8 mouse cellular contexts compared by ENCODE assay signal in genomic region chr19:4306190-4306577, GRCm38 (mm10). TPM values are rescaled to one million over a fixed set of nuclear protein-coding genes. Genes with fewer than 3 reads are reported as not detected.
DNase-seq lines count a peak whose midpoint lies in the region; ATAC-seq and TF ChIP-seq lines count a peak whose summit lies in the region.

TSS of gene Grk2 (minus strand) at chr19:4306222.

- peak; percentile 71 for TF ChIP-seq CTCF in heart, adult 2 months (IDR thresholded peaks at IDR 0.05)
- TF ChIP-seq CTCF in kidney, adult 2 months (conservative IDR thresholded peaks at IDR 0.05; ENCODE audit: insufficient read depth, insufficient read length, low read depth, low read length) = peak; percentile 65

- peak within 1 kb of the TSS; percentile 93 for H3K4me3 ChIP-seq in embryonic facial prominence, embryonic 12.5 days
- H3K4me3 ChIP-seq in heart, adult 2 months = peak within 1 kb of the TSS; percentile 90
- H3K4me3 ChIP-seq in kidney, adult 2 months (ENCODE audit: insufficient read depth, low read depth, low read length) = peak within 1 kb of the TSS; percentile 72
- peak within 1 kb of the TSS; percentile 99 for H3K4me3 ChIP-seq in limb, embryonic 15.5 days
- peak within 1 kb of the TSS; percentile 93 for H3K4me3 ChIP-seq in midbrain, embryonic 16.5 days (ENCODE audit: low read depth, low read length)

- peak; percentile 39; the same call in 1 of the 2 replicates for ATAC-seq in embryonic facial prominence, embryonic 12.5 days (ENCODE audit: insufficient number of reproducible peaks, insufficient read depth, low FRiP score, low TSS enrichment)
- ATAC-seq in limb, embryonic 15.5 days (ENCODE audit: insufficient number of reproducible peaks, low FRiP score, low TSS enrichment, low read depth) = peak; percentile 71
- peak; percentile 65 for ATAC-seq in midbrain, embryonic 16.5 days

- H3K4me1 ChIP-seq in embryonic facial prominence, embryonic 12.5 days = peaks cover 42% of the 10 kb centered on the region
- H3K4me1 ChIP-seq in heart, adult 2 months (ENCODE audit: control insufficient read depth, insufficient read depth, low read length) = peaks cover 30% of the 10 kb centered on the region
- H3K4me1 ChIP-seq in kidney, adult 2 months (ENCODE audit: control insufficient read depth, insufficient read depth, low read length) = peaks cover 40% of the 10 kb centered on the region
- H3K4me1 ChIP-seq in limb, embryonic 15.5 days = peaks cover 53% of the 10 kb centered on the region
- H3K4me1 ChIP-seq in midbrain, embryonic 16.5 days (ENCODE audit: control insufficient read depth, insufficient read depth, low read length) = peaks cover 51% of the 10 kb centered on the region

- peak within 1 kb of the TSS; percentile 80 for H3K27ac ChIP-seq in embryonic facial prominence, embryonic 12.5 days
- H3K27ac ChIP-seq in heart, adult 2 months = peak within 1 kb of the TSS; percentile 93
- H3K27ac ChIP-seq in kidney, adult 2 months (ENCODE audit: insufficient read depth, low read depth, low read length) = peak within 1 kb of the TSS; percentile 58
- peak within 1 kb of the TSS; percentile 87 for H3K27ac ChIP-seq in limb, embryonic 15.5 days
- H3K27ac ChIP-seq in midbrain, embryonic 16.5 days (ENCODE audit: low read length) = peak within 1 kb of the TSS; percentile 92

- H3K9me3 ChIP-seq in embryonic facial prominence, embryonic 12.5 days = no peaks in the 10 kb centered on the region
- H3K9me3 ChIP-seq in limb, embryonic 15.5 days = no peaks in the 10 kb centered on the region
- H3K9me3 ChIP-seq in midbrain, embryonic 16.5 days (replicated peaks; ENCODE audit: control insufficient read depth, low read length, poor library complexity, severe bottlenecking) = no peaks in the 10 kb centered on the region

- H3K9ac ChIP-seq in embryonic facial prominence, embryonic 12.5 days = peak within 1 kb of the TSS; percentile 90
- peak within 1 kb of the TSS; percentile 90 for H3K9ac ChIP-seq in heart, adult 2 months (ENCODE audit: low read depth, low read length)
- H3K9ac ChIP-seq in limb, embryonic 15.5 days = peak within 1 kb of the TSS; percentile 94
- H3K9ac ChIP-seq in midbrain, embryonic 16.5 days (ENCODE audit: low read depth, low read length) = peak within 1 kb of the TSS; percentile 97

- peaks cover 3% of the 10 kb centered on the region for H3K79me2 ChIP-seq in heart, adult 2 months (replicated peaks; ENCODE audit: control insufficient read depth, insufficient read depth, low read length)

- no peaks in the 10 kb centered on the region for H3K36me3 ChIP-seq in embryonic facial prominence, embryonic 12.5 days
- peaks cover 2% of the 10 kb centered on the region; the same call in 1 of the 2 replicates for H3K36me3 ChIP-seq in heart, adult 2 months (ENCODE audit: control insufficient read depth, insufficient read depth, low read length)
- no peaks in the 10 kb centered on the region for H3K36me3 ChIP-seq in kidney, adult 2 months (ENCODE audit: control insufficient read depth, insufficient read depth, low read length)
- no peaks in the 10 kb centered on the region for H3K36me3 ChIP-seq in limb, embryonic 15.5 days
- no peaks in the 10 kb centered on the region for H3K36me3 ChIP-seq in midbrain, embryonic 16.5 days (ENCODE audit: control insufficient read depth, insufficient read depth, low read length)

- TF ChIP-seq EP300 in heart, adult 2 months (IDR thresholded peaks at IDR 0.05; ENCODE audit: insufficient read depth, low read depth, low read length) = no peak

- no peaks in the 10 kb centered on the region for H3K27me3 ChIP-seq in embryonic facial prominence, embryonic 12.5 days
- H3K27me3 ChIP-seq in heart, adult 2 months (ENCODE audit: control insufficient read depth, insufficient read depth, low read length) = no peaks in the 10 kb centered on the region
- H3K27me3 ChIP-seq in kidney, adult 2 months (replicated peaks; ENCODE audit: control insufficient read depth, insufficient read depth, low read length) = no peaks in the 10 kb centered on the region
- no peaks in the 10 kb centered on the region for H3K27me3 ChIP-seq in limb, embryonic 15.5 days
- H3K27me3 ChIP-seq in midbrain, embryonic 16.5 days (ENCODE audit: control insufficient read depth, insufficient read depth, low read depth, low read length) = no peaks in the 10 kb centered on the region

- no peak for TF ChIP-seq POLR2A in heart, adult 2 months (IDR thresholded peaks at IDR 0.05; ENCODE audit: insufficient read depth, low read depth, low read length)
- no peak for TF ChIP-seq POLR2A in kidney, adult 2 months (IDR thresholded peaks at IDR 0.05; ENCODE audit: low read depth, low read length)

- DNase-seq in 3134 (ENCODE audit: extremely low read depth, insufficient read length, low spot score) = peak; percentile 64
- peak; percentile 91 for DNase-seq in adrenal gland, postnatal 14 days
- peak; percentile 89 to 91 for DNase-seq in heart, adult 2 months
- peak; percentile 86 for DNase-seq in kidney, adult 2 months
- DNase-seq in spleen, postnatal 10 days (ENCODE audit: low spot score in 2 of 2) = peak; percentile 86 to 90

- intact Hi-C loops in heart, adult 2 months (cut with DNase I) = loop anchor here (1.0 to 5.0 kb wide), 4 partner anchors 23 to 289 kb away; partner anchors contain the start of gene Ankrd13d

- peak within 1 kb of the TSS; percentile 87 for H3K4me2 ChIP-seq in embryonic facial prominence, embryonic 12.5 days (replicated peaks)
- H3K4me2 ChIP-seq in limb, embryonic 15.5 days = peak within 1 kb of the TSS; percentile 71
- peak within 1 kb of the TSS; percentile 92 for H3K4me2 ChIP-seq in midbrain, embryonic 16.5 days (ENCODE audit: low read length)

- WGBS in embryonic facial prominence, embryonic 12.5 days = under 1% methylated on average over 38 of the region's 46 CpGs
- 18% methylated on average over 46 of the region's 46 CpGs for WGBS in heart, adult 2 months
- WGBS in kidney, adult 2 months = 9% methylated on average over 46 of the region's 46 CpGs
- WGBS in limb, embryonic 15.5 days = under 1% methylated on average over 26 of the region's 46 CpGs
- 2% methylated on average over 20 of the region's 46 CpGs for WGBS in midbrain, embryonic 16.5 days

RNA-seq across cellular contexts. Expression of gene Grk2, which starts in this region (rescaled TPM):
- 45.2 and 74.4 TPM in 2 replicates for total RNA-seq in adrenal gland, postnatal 14 days (2021)
- polyA plus RNA-seq in embryonic facial prominence, embryonic 12.5 days (2016; fragmentation: Nextera tagmentation; extraction: Ambion mirVana) = 15.0 and 19.0 TPM in 2 replicates
- 10 to 100 TPM; 56.0 to 59.0 TPM for total RNA-seq in heart, adult 2 months (2021)
- 53.6 and 61.3 TPM in 2 replicates for polyA plus RNA-seq in heart, adult 2 months (2012; rRNA removed)
- polyA plus RNA-seq in kidney, adult 2 months (2012; rRNA removed) = 56.7 and 60.3 TPM in 2 replicates
- polyA plus RNA-seq in limb, embryonic 15.5 days (2015; fragmentation: Nextera tagmentation; extraction: Ambion mirVana) = 18.5 and 20.5 TPM in 2 replicates
- 24.8 and 26.8 TPM in 2 replicates for polyA plus RNA-seq in midbrain, embryonic 16.5 days (2015; fragmentation: Nextera tagmentation; extraction: Ambion mirVana)

Comparison
In these comparisons a context has a peak if more than half of its experiments do, and no peak if none do; other contexts are left out.
1. Peak in every context shown above with its lines: DNase-seq, ATAC-seq, H3K4me3 ChIP-seq and H3K27ac ChIP-seq.